Mouse (Mus musculus): ENCODE data around the gene Iffo2. TPM values are rescaled to one million over a fixed set of nuclear protein-coding genes. Genes with fewer than 3 reads are reported as not detected.

Gene Iffo2
- polyA plus RNA-seq, 1 experiment: 2.6 TPM

DNA sequence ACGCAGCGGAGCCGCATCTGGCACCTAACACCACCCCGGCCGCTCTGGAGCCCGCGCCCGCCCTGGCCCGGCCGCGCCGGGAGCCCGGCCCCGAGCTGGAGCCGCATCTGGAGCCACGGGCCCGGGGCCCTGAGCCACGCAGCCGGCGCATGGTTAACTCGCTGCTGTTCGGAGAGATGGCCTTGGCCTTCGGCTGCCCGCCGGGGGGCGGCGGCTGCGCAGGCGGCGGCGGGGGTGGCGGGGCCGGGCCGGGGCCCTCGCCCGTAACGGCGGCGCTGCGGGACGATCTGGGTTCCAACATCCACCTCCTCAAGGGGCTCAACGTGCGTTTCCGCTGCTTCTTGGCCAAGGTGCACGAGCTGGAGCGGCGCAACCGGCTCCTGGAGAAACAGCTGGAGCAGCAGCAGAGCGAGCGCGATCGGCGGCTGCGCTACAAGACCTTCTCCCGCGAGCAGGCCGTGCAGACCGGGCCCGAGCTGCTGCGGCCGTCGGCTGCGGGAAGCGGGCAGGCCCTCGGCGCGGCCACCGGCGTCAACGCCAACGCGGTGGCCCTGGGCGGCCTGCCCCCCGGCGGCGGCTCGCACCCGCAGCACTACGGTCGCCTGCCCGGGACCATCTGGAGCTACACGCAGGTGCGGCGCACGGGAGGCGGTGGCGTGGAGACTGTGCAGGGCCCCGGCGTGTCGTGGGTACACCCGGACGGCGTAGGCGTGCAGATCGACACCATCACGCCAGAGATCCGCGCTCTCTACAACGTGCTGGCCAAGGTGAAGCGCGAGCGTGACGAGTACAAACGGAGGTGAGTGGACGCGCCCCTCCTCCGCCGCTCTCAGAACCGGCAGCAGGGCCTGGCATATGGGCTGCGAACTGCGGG, 44.7 kb downstream of the Iffo2 start:
- Histone ChIP-seq H3K36me3 (ENCODE audit: control insufficient read depth, insufficient read depth, low read length) (no peaks in the 10 kb centered on the region), H3K27ac (ENCODE audit: insufficient read depth, low read depth, low read length) (peak overlapping the region; percentile 23), H3K4me3 (ENCODE audit: low read depth, low read length) (peak overlapping the region; percentile 83), H3K4me1 (ENCODE audit: control insufficient read depth, insufficient read depth, insufficient read length, low read length) (peaks cover 25% of the 10 kb centered on the region), H3K27me3 (ENCODE audit: control insufficient read depth, insufficient read depth, low read length) (no peaks in the 10 kb centered on the region)
- TF ChIP-seq CTCF (IDR thresholded peaks at IDR 0.05; ENCODE audit: extremely low read depth, insufficient read length, insufficient replicate concordance, low read depth, low read length) (no peak), POLR2A (IDR thresholded peaks at IDR 0.05; ENCODE audit: low read depth, low read length) (no peak)
- WGBS: under 1% methylated on average over 111 of the region's 111 CpGs

GRCm38 (mm10) chr4:139575673-139576003, 45.3 kb downstream of the Iffo2 start:
- Histone ChIP-seq H3K4me3 (ENCODE audit: low read depth, low read length) (peak overlapping the region; percentile 83), H3K4me1 (ENCODE audit: control insufficient read depth, insufficient read depth, insufficient read length, low read length) (peaks cover 28% of the 10 kb centered on the region), H3K36me3 (ENCODE audit: control insufficient read depth, insufficient read depth, low read length) (no peaks in the 10 kb centered on the region), H3K27me3 (ENCODE audit: control insufficient read depth, insufficient read depth, low read length) (no peaks in the 10 kb centered on the region), H3K27ac (ENCODE audit: insufficient read depth, low read depth, low read length) (no peak overlapping the region; the same call in 1 of the 2 replicates)
- WGBS: 4% methylated on average over 14 of the region's 14 CpGs
- TF ChIP-seq CTCF (IDR thresholded peaks at IDR 0.05; ENCODE audit: extremely low read depth, insufficient read length, insufficient replicate concordance, low read depth, low read length): no peak
- TF ChIP-seq POLR2A (IDR thresholded peaks at IDR 0.05; ENCODE audit: low read depth, low read length): no peak

DNA sequence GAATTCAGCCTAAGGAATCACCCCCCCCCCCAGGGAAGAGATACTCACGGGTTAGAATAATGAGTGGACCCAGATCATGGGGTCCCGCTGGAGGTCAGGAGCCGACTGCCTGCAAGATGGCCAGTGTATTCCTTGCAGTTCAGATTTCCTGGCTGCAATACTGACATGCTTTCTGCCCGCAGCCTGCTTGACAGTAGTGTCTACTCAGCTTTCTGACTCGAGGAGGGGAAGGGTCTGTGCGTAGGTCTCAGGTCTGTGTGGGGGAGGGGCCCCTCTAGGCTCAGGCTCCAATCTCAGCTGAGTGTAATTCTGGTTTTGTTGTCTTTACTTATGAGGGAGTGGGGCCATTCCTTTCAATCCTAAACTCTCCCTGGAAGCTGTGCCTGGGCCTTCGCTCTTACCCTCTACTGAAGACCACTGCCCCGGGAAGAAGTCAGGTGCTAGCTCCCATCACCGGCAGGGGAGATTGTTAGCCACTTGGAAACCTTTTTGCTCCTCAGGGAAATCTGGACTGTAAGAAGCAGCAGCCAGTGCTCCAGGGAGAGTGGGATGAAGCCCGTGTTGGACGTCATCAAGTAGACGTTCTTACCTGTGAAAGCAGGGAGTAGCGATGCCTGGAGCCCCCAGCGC, 46.0 kb downstream of the Iffo2 start:
- no peaks in the 10 kb centered on the region for H3K36me3 ChIP-seq (ENCODE audit: control insufficient read depth, insufficient read depth, low read length)
- H3K27me3 ChIP-seq (ENCODE audit: control insufficient read depth, insufficient read depth, low read length): no peaks in the 10 kb centered on the region
- whole genome bisulfite sequencing: 24% methylated on average over 14 of the region's 14 CpGs
- H3K4me3 ChIP-seq (ENCODE audit: low read depth, low read length): peak overlapping the region; percentile 83
- no peak for TF ChIP-seq CTCF (IDR thresholded peaks at IDR 0.05; ENCODE audit: extremely low read depth, insufficient read length, insufficient replicate concordance, low read depth, low read length)
- TF ChIP-seq POLR2A (IDR thresholded peaks at IDR 0.05; ENCODE audit: low read depth, low read length): no peak
- H3K4me1 ChIP-seq (ENCODE audit: control insufficient read depth, insufficient read depth, insufficient read length, low read length): peaks cover 35% of the 10 kb centered on the region
- H3K27ac ChIP-seq (ENCODE audit: insufficient read depth, low read depth, low read length): no peak overlapping the region

DNA sequence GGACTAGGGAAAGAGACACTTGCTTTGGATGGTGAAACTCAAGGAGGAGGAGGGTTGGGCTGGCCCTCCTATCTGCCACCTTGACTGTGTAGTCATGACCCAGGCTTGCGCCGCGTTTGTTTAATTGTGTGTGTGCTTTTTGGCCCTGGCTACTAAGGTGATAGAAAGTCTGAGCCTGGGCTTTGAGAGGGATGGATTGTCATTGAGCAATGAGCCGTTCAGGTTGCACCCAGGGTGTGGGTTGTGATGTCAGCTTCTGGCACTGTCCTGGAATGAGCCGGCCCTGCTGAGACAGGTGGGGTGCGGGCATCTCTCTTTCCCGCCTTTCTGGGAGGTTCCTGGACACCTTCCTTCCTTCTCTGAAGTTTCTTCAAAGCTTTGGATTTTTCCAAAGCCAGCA, 46.7 kb downstream of the Iffo2 start:
- no peak for TF ChIP-seq POLR2A (IDR thresholded peaks at IDR 0.05; ENCODE audit: low read depth, low read length)
- no peak for TF ChIP-seq CTCF (IDR thresholded peaks at IDR 0.05; ENCODE audit: extremely low read depth, insufficient read length, insufficient replicate concordance, low read depth, low read length)
- H3K4me3 ChIP-seq (ENCODE audit: low read depth, low read length): peak overlapping the region; percentile 83
- peaks cover 41% of the 10 kb centered on the region for H3K4me1 ChIP-seq (ENCODE audit: control insufficient read depth, insufficient read depth, insufficient read length, low read length)
- H3K36me3 ChIP-seq (ENCODE audit: control insufficient read depth, insufficient read depth, low read length): no peaks in the 10 kb centered on the region
- no peaks in the 10 kb centered on the region for H3K27me3 ChIP-seq (ENCODE audit: control insufficient read depth, insufficient read depth, low read length)
- 24% methylated on average over 7 of the region's 7 CpGs for WGBS
- H3K27ac ChIP-seq (ENCODE audit: insufficient read depth, low read depth, low read length): no peak overlapping the region

DNA sequence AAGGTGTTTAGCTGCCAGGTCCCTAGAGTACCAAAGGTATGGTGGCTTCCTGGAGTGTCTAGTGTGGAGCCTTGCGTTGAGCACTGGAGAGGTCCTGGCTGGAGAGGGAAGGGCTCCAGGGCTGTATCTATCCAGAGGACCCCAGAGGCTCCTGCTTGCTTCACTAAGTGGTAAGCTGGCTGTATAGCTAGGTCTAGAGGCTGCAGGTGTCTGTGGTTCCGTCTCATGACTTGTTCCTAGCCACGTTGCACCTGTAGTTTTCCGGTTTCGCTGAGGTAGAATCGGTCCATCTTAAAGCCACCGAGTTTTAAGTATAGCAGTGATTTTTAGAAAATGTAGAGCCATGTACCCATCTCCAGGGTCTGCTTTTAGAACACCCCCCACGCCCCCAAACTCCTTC, 48.0 kb downstream of the Iffo2 start:
- Histone ChIP-seq H3K36me3 (ENCODE audit: control insufficient read depth, insufficient read depth, low read length) (no peaks in the 10 kb centered on the region), H3K4me1 (ENCODE audit: control insufficient read depth, insufficient read depth, insufficient read length, low read length) (peaks cover 48% of the 10 kb centered on the region), H3K27me3 (ENCODE audit: control insufficient read depth, insufficient read depth, low read length) (no peaks in the 10 kb centered on the region), H3K4me3 (ENCODE audit: low read depth, low read length) (no peak overlapping the region), H3K27ac (ENCODE audit: insufficient read depth, low read depth, low read length) (no peak overlapping the region)
- 33% methylated on average over 8 of the region's 8 CpGs for WGBS
- TF ChIP-seq CTCF (IDR thresholded peaks at IDR 0.05; ENCODE audit: extremely low read depth, insufficient read length, insufficient replicate concordance, low read depth, low read length) (no peak), POLR2A (IDR thresholded peaks at IDR 0.05; ENCODE audit: low read depth, low read length) (no peak)

DNA sequence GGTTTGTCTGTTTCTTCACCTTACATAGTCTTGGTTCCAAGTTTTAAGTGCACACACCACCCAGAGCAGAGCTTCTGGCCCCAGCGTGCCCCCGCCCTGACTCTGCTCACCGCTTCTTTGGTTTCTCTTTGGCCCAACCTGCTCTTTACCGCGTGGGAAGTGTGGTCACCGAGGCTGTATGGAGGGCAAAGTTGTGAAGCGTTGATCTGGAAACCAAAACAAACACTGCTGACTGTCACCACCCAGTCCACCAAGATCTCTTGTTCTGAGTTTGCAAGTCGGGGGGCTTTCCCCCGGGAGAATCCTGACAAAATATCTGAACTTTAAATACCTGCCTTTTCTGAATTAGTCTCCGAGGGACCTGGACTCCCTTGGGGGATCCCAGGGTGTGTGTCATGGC, 48.7 kb downstream of the Iffo2 start:
- no peak for TF ChIP-seq POLR2A (IDR thresholded peaks at IDR 0.05; ENCODE audit: low read depth, low read length)
- no peak for TF ChIP-seq CTCF (IDR thresholded peaks at IDR 0.05; ENCODE audit: extremely low read depth, insufficient read length, insufficient replicate concordance, low read depth, low read length)
- no peaks in the 10 kb centered on the region for H3K36me3 ChIP-seq (ENCODE audit: control insufficient read depth, insufficient read depth, low read length)
- no peaks in the 10 kb centered on the region for H3K27me3 ChIP-seq (ENCODE audit: control insufficient read depth, insufficient read depth, low read length)
- peak overlapping the region; percentile 49 for H3K27ac ChIP-seq (ENCODE audit: insufficient read depth, low read depth, low read length)
- WGBS: 2% methylated on average over 10 of the region's 10 CpGs
- H3K4me3 ChIP-seq (ENCODE audit: low read depth, low read length): peak overlapping the region; percentile 17; the same call in 1 of the 2 replicates
- peaks cover 43% of the 10 kb centered on the region for H3K4me1 ChIP-seq (ENCODE audit: control insufficient read depth, insufficient read depth, insufficient read length, low read length)

DNA sequence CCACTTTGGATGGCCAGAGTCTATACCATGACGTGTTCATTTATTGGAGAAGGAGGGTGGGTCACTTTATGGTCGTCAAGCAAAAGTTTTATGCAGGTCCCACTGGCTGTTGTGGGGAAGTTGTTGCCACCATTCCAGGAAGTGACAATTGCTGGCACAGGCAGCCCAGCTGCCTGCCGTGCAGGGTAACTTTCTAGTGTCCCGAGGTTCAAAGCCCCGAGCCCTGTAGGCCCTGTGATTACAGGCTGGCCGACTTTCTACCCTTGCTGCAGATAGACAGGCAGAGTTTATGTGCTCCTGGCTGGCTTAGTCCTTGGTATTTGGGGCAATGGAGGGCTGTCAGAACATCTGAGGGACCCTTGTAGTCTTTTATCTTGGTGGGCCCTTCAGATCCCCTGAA, 49.1 kb downstream of the Iffo2 start:
- Histone ChIP-seq H3K4me1 (ENCODE audit: control insufficient read depth, insufficient read depth, insufficient read length, low read length) (peaks cover 42% of the 10 kb centered on the region), H3K36me3 (ENCODE audit: control insufficient read depth, insufficient read depth, low read length) (no peaks in the 10 kb centered on the region), H3K27ac (ENCODE audit: insufficient read depth, low read depth, low read length) (peak overlapping the region; percentile 49), H3K4me3 (ENCODE audit: low read depth, low read length) (no peak overlapping the region), H3K27me3 (ENCODE audit: control insufficient read depth, insufficient read depth, low read length) (no peaks in the 10 kb centered on the region)
- TF ChIP-seq CTCF (IDR thresholded peaks at IDR 0.05; ENCODE audit: extremely low read depth, insufficient read length, insufficient replicate concordance, low read depth, low read length) (no peak), POLR2A (IDR thresholded peaks at IDR 0.05; ENCODE audit: low read depth, low read length) (no peak)
- WGBS: 10% methylated on average over 6 of the region's 6 CpGs

Data from small intestine, adult 2 months (tissue).